Mouse (Mus musculus) adrenal gland, postnatal 25 days (tissue): ENCODE data around the gene Mblac1. TPM values are rescaled to one million over a fixed set of nuclear protein-coding genes. Genes with fewer than 3 reads are reported as not detected.
"Not testable (repeated sequence)": the region's sequence is repeated elsewhere in the genome, so short reads cannot be mapped to it uniquely, and the experiment has no call there.

Experiments
- DNase-seq: peaks from one replicate; pipeline ENCODE4 v3.0.0; 2021; ENCODE audit warnings: mixed read lengths
- microRNA-seq, 2 experiments: library from miRNA; unstranded; fragments of <30 nt; microRNA quantifications; one replicate each; pipeline ENCODE4 v1.2.0; 2021
- total RNA-seq: library from RNA; stranded (reverse); gene quantifications from 2 replicates; pipeline ENCODE4 v1.2.3, GENCODE M21; 2021

The Mblac1 gene
- total RNA-seq, 1 experiment from 2014 or later = 12.1 TPM

- not testable (repeated sequence) for DNase-seq
Measured at GRCm38 (mm10) chr5:138216632-138217031, 22.5 kb downstream of the Mblac1 start.

GRCm38 (mm10) chr5:138219864-138220263 is 25.8 kb downstream of the Mblac1 start:
- DNase-seq = no peak

- DNase-seq = peak; percentile 94
Measured at GRCm38 (mm10) chr5:138222111-138222510, 28.0 kb downstream of the Mblac1 start.

- DNase-seq = no peak
Measured at GRCm38 (mm10) chr5:138223287-138223686, 29.2 kb downstream of the Mblac1 start.

- no peak for DNase-seq
Measured at GRCm38 (mm10) chr5:138225700-138226099, 31.6 kb downstream of the Mblac1 start, which contains the start of gene Nxpe5. Gene Nxpe5 (plus strand): TSS chr5:138225898.

- DNase-seq = no peak
Measured at GRCm38 (mm10) chr5:138226491-138226890, 32.4 kb downstream of the Mblac1 start.

- DNase-seq = no peak
Measured at GRCm38 (mm10) chr5:138227367-138227766, 33.3 kb downstream of the Mblac1 start.

- peak; percentile 43 for DNase-seq
Measured at GRCm38 (mm10) chr5:138228026-138228425, 33.9 kb downstream of the Mblac1 start.

GRCm38 (mm10) chr5:138229511-138229910 is 35.4 kb downstream of the Mblac1 start:
- DNase-seq = no peak

- DNase-seq = no peak
Measured at GRCm38 (mm10) chr5:138233778-138234177, 39.7 kb downstream of the Mblac1 start.

GRCm38 (mm10) chr5:138234224-138234623 is 40.1 kb downstream of the Mblac1 start:
- no peak for DNase-seq

- DNase-seq = peak; percentile 37
Measured at GRCm38 (mm10) chr5:138241511-138241910, 47.4 kb downstream of the Mblac1 start.

Small RNA genes within 50 kb of the gene (microRNA-seq; reads per million reads assigned to microRNA genes)
- gene Mir106b (2,117 to 2,400 reads per million in 2 experiments), gene Mir25 (491 to 506 reads per million in 2 experiments), gene Mir93 (4,964 to 5,900 reads per million in 2 experiments)

Other genes with a start within 250 kb of the Mblac1 start
- gene Gjc3, start 231.2 kb upstream of the Mblac1 start, total RNA-seq = 0.55 TPM in 1 of 2 replicates, not detected in the other
- gene Azgp1, start 212.8 kb upstream of the Mblac1 start, total RNA-seq = 0.52 and 11.1 TPM in 2 replicates
- gene Smok3a, start 173.1 kb upstream of the Mblac1 start, total RNA-seq = not detected in 2 replicates
- not detected in 2 replicates for gene Smok3b, start 172.9 kb upstream of the Mblac1 start, total RNA-seq
- not detected in 2 replicates for gene Smok3c, start 141.1 kb upstream of the Mblac1 start, total RNA-seq
- gene Zkscan1, start 109.2 kb upstream of the Mblac1 start, total RNA-seq = 40.4 and 47.5 TPM in 2 replicates
- 18.9 and 19.8 TPM in 2 replicates for gene Zscan21, start 77.4 kb upstream of the Mblac1 start, total RNA-seq
- 11.4 and 14.1 TPM in 2 replicates for gene Zfp113, start 38.6 kb upstream of the Mblac1 start, total RNA-seq
- 136 and 140 TPM in 2 replicates for gene Cops6, start 33.2 kb upstream of the Mblac1 start, total RNA-seq
- gene Ap4m1, start 22.3 kb upstream of the Mblac1 start, total RNA-seq = 19.1 and 25.8 TPM in 2 replicates
- 46.7 and 48.8 TPM in 2 replicates for gene Mcm7, start 21.9 kb upstream of the Mblac1 start, total RNA-seq
- 42.9 and 46.0 TPM in 2 replicates for gene Taf6, start 6.9 kb upstream of the Mblac1 start, total RNA-seq
- 21.6 and 25.5 TPM in 2 replicates for gene Cnpy4, start 6.8 kb upstream of the Mblac1 start, total RNA-seq
- gene Nxpe5, start 31.6 kb downstream of the Mblac1 start, total RNA-seq = 0.30 TPM in 1 of 2 replicates, not detected in the other
- 79.7 and 96.6 TPM in 2 replicates for gene Lamtor4, start 61.2 kb downstream of the Mblac1 start, total RNA-seq
- 31.6 and 38.4 TPM in 2 replicates for gene BC037034, start 69.7 kb downstream of the Mblac1 start, total RNA-seq
- gene Gal3st4, start 78.5 kb downstream of the Mblac1 start, total RNA-seq = not detected in 2 replicates
- not detected in 2 replicates for gene Gm43720, start 85.6 kb downstream of the Mblac1 start, total RNA-seq
- 0.81 and 0.91 TPM in 2 replicates for gene Gpc2, start 85.7 kb downstream of the Mblac1 start, total RNA-seq
- not detected in 2 replicates for gene Stag3, start 85.9 kb downstream of the Mblac1 start, total RNA-seq
- not detected in 2 replicates for gene Pvrig, start 147.6 kb downstream of the Mblac1 start, total RNA-seq
- gene Zfp157, start 247.2 kb downstream of the Mblac1 start, total RNA-seq = 6.4 and 9.1 TPM in 2 replicates